Mouse (Mus musculus) forebrain, embryonic 13.5 days (tissue): Measurements from ENCODE around the gene Bcl3. TPM values are rescaled to one million over a fixed set of nuclear protein-coding genes. Genes with fewer than 3 reads are reported as not detected.

Experiments
- ATAC-seq: fragments of 200-750 bp; cut with Nextera tagmentation; 2 replicates; pipeline ENCODE4 v1.8.0; 2017
- H3K27ac ChIP-seq: fragments of 300-500 bp; sonication (generic); 2 replicates; pipeline ENCODE4 v1.5.1; 2015; ENCODE audit warnings: inconsistent platforms, mild to moderate bottlenecking, moderate library complexity
- H3K27me3 ChIP-seq: fragments of 300-500 bp; sonication (generic); 2 replicates; pipeline ENCODE4 v1.6.1; 2015; ENCODE audit warnings: mild to moderate bottlenecking, inconsistent platforms
- H3K36me3 ChIP-seq: fragments of 300-500 bp; sonication (generic); 2 replicates; pipeline ENCODE4 v1.6.1; 2015; ENCODE audit warnings: mild to moderate bottlenecking, inconsistent platforms; ENCODE audit not compliant: poor library complexity, severe bottlenecking
- H3K4me1 ChIP-seq: fragments of 300-500 bp; sonication (generic); 2 replicates; pipeline ENCODE4 v1.6.1; 2015; ENCODE audit warnings: inconsistent platforms
- H3K4me2 ChIP-seq: fragments of 300-500 bp; sonication (generic); 2 replicates; pipeline ENCODE4 v1.6.1; 2015; ENCODE audit warnings: inconsistent platforms, mild to moderate bottlenecking, moderate library complexity
- H3K4me3 ChIP-seq: fragments of 300-500 bp; sonication (generic); 2 replicates; pipeline ENCODE4 v1.5.1; 2015; ENCODE audit warnings: mild to moderate bottlenecking, inconsistent platforms
- H3K9ac ChIP-seq: fragments of 300-500 bp; sonication (generic); 2 replicates; pipeline ENCODE4 v1.6.1; 2015; ENCODE audit warnings: mild to moderate bottlenecking, inconsistent platforms
- H3K9me3 ChIP-seq: fragments of 300-500 bp; sonication (generic); replicated peaks from 2 replicates; pipeline ENCODE4 v1.6.1; 2016; ENCODE audit warnings: inconsistent platforms
- WGBS: fragments of 180-500 bp; shearing (Covaris S2); methylation state at CpG from one replicate; pipeline ENCODE4 v1.1.7; 2015; 5-methylcytosine and 5-hydroxymethylcytosine counted together
- polyA plus RNA-seq: library from polyadenylated mRNA; unstranded; fragments of >200 nt; fragmentation: Nextera tagmentation; extraction: Ambion mirVana; gene quantifications from 2 replicates; pipeline ENCODE4 v1.2.1, GENCODE M21; 2015

The Bcl3 gene
- polyA plus RNA-seq, 1 experiment from 2014 or later: 0.23 TPM

- H3K27me3 ChIP-seq: peaks cover 44% of the 10 kb centered on the region
- no peak for ATAC-seq
- H3K4me1 ChIP-seq: peaks cover 17% of the 10 kb centered on the region
- H3K4me3 ChIP-seq: no peak overlapping the region
- no peaks in the 10 kb centered on the region for H3K36me3 ChIP-seq
- H3K4me2 ChIP-seq: no peak overlapping the region
- H3K27ac ChIP-seq: no peak overlapping the region
- 60% methylated on average over 4 of the region's 4 CpGs for WGBS
- H3K9me3 ChIP-seq: no peaks in the 10 kb centered on the region; the same call in 1 of the 2 replicates
- H3K9ac ChIP-seq: no peak overlapping the region
Measured at GRCm38 (mm10) chr7:19771682-19772081, 50.9 kb downstream of the Bcl3 start.

- Histone ChIP-seq H3K9ac (peak within 1 kb of the TSS; percentile 64), H3K9me3 (no peaks in the 10 kb centered on the region; the same call in 1 of the 2 replicates), H3K27ac (no peak within 1 kb of the TSS), H3K4me3 (peak within 1 kb of the TSS; percentile 37), H3K27me3 (peaks cover 44% of the 10 kb centered on the region), H3K4me1 (peaks cover 17% of the 10 kb centered on the region), H3K36me3 (no peaks in the 10 kb centered on the region), H3K4me2 (peak within 1 kb of the TSS; percentile 70)
- 5% methylated on average over 9 of the region's 9 CpGs for WGBS
- peak; percentile 53; the same call in 1 of the 2 replicates for ATAC-seq
Measured at GRCm38 (mm10) chr7:19770984-19771391, 51.6 kb downstream of the Bcl3 start, which contains the start of gene Bcam. Gene Bcam, minus strand, starts transcription at chr7:19771016.

- Histone ChIP-seq H3K4me1 (peaks cover 17% of the 10 kb centered on the region), H3K4me3 (peak overlapping the region; percentile 37), H3K4me2 (peak overlapping the region; percentile 70), H3K9me3 (no peaks in the 10 kb centered on the region; the same call in 1 of the 2 replicates), H3K27me3 (peaks cover 44% of the 10 kb centered on the region), H3K36me3 (no peaks in the 10 kb centered on the region), H3K27ac (no peak overlapping the region), H3K9ac (peak overlapping the region; percentile 64)
- peak; percentile 83 for ATAC-seq
- WGBS: 0% methylated on average over 28 of the region's 28 CpGs
Measured at GRCm38 (mm10) chr7:19770375-19770754, 52.2 kb downstream of the Bcl3 start.

- Histone ChIP-seq H3K27ac (no peak overlapping the region), H3K4me3 (peak overlapping the region; percentile 37), H3K27me3 (peaks cover 44% of the 10 kb centered on the region), H3K36me3 (no peaks in the 10 kb centered on the region), H3K4me2 (peak overlapping the region; percentile 70), H3K4me1 (peaks cover 17% of the 10 kb centered on the region), H3K9me3 (no peaks in the 10 kb centered on the region; the same call in 1 of the 2 replicates), H3K9ac (peak overlapping the region; percentile 64)
- ATAC-seq: peak; percentile 5; the same call in 1 of the 2 replicates
- 9% methylated on average over 16 of the region's 16 CpGs for WGBS
Measured at GRCm38 (mm10) chr7:19769434-19770374, 52.9 kb downstream of the Bcl3 start.

- WGBS: 30% methylated on average over 4 of the region's 4 CpGs
- peaks cover 44% of the 10 kb centered on the region for H3K27me3 ChIP-seq
- no peak overlapping the region for H3K4me3 ChIP-seq
- no peaks in the 10 kb centered on the region for H3K36me3 ChIP-seq
- H3K9me3 ChIP-seq: no peaks in the 10 kb centered on the region; the same call in 1 of the 2 replicates
- peaks cover 17% of the 10 kb centered on the region for H3K4me1 ChIP-seq
- H3K4me2 ChIP-seq: no peak overlapping the region
- no peak overlapping the region for H3K9ac ChIP-seq
- H3K27ac ChIP-seq: no peak overlapping the region
- ATAC-seq: no peak
Measured at GRCm38 (mm10) chr7:19769001-19769400, 53.6 kb downstream of the Bcl3 start.

GRCm38 (mm10) chr7:19768251-19768650 is 54.3 kb downstream of the Bcl3 start:
- H3K27me3 ChIP-seq: peaks cover 44% of the 10 kb centered on the region
- H3K36me3 ChIP-seq: no peaks in the 10 kb centered on the region
- no peak overlapping the region for H3K4me2 ChIP-seq
- H3K9ac ChIP-seq: no peak overlapping the region
- H3K4me3 ChIP-seq: no peak overlapping the region
- H3K4me1 ChIP-seq: peaks cover 17% of the 10 kb centered on the region
- H3K27ac ChIP-seq: no peak overlapping the region
- 74% methylated on average over 14 of the region's 14 CpGs for WGBS
- no peak for ATAC-seq
- no peaks in the 10 kb centered on the region; the same call in 1 of the 2 replicates for H3K9me3 ChIP-seq

GRCm38 (mm10) chr7:19764581-19764980 is 58.0 kb downstream of the Bcl3 start:
- H3K27ac ChIP-seq: no peak overlapping the region
- no peak overlapping the region for H3K4me3 ChIP-seq
- WGBS: 90% methylated on average over 9 of the region's 9 CpGs
- no peaks in the 10 kb centered on the region for H3K36me3 ChIP-seq
- no peak overlapping the region for H3K4me2 ChIP-seq
- no peak overlapping the region for H3K9ac ChIP-seq
- no peaks in the 10 kb centered on the region for H3K9me3 ChIP-seq
- no peak for ATAC-seq
- H3K4me1 ChIP-seq: peaks cover 2% of the 10 kb centered on the region
- H3K27me3 ChIP-seq: peaks cover 17% of the 10 kb centered on the region

GRCm38 (mm10) chr7:19763829-19764477 is 58.6 kb downstream of the Bcl3 start:
- Histone ChIP-seq H3K27me3 (peaks cover 11% of the 10 kb centered on the region; the same call in 1 of the 2 replicates), H3K4me2 (no peak overlapping the region), H3K36me3 (no peaks in the 10 kb centered on the region), H3K27ac (no peak overlapping the region), H3K9me3 (no peaks in the 10 kb centered on the region), H3K4me3 (no peak overlapping the region), H3K4me1 (no peaks in the 10 kb centered on the region), H3K9ac (no peak overlapping the region)
- no peak for ATAC-seq
- WGBS: 87% methylated on average over 13 of the region's 13 CpGs

- 91% methylated on average over 11 of the region's 11 CpGs for WGBS
- no peaks in the 10 kb centered on the region for H3K4me1 ChIP-seq
- H3K36me3 ChIP-seq: no peaks in the 10 kb centered on the region
- H3K4me3 ChIP-seq: no peak overlapping the region
- H3K9ac ChIP-seq: no peak overlapping the region
- no peaks in the 10 kb centered on the region for H3K27me3 ChIP-seq
- no peak overlapping the region for H3K27ac ChIP-seq
- no peaks in the 10 kb centered on the region for H3K9me3 ChIP-seq
- no peak for ATAC-seq
- no peak overlapping the region for H3K4me2 ChIP-seq
Measured at GRCm38 (mm10) chr7:19762283-19762682, 60.3 kb downstream of the Bcl3 start.

GRCm38 (mm10) chr7:19760021-19760420 is 62.5 kb downstream of the Bcl3 start:
- 91% methylated on average over 13 of the region's 13 CpGs for WGBS

GRCm38 (mm10) chr7:19758623-19759022 is 63.9 kb downstream of the Bcl3 start:
- Histone ChIP-seq H3K9me3 (no peaks in the 10 kb centered on the region), H3K4me1 (no peaks in the 10 kb centered on the region), H3K9ac (no peak overlapping the region), H3K27ac (no peak overlapping the region), H3K4me2 (no peak overlapping the region), H3K36me3 (no peaks in the 10 kb centered on the region), H3K27me3 (no peaks in the 10 kb centered on the region), H3K4me3 (no peak overlapping the region)
- WGBS: 89% methylated on average over 13 of the region's 13 CpGs
- no peak for ATAC-seq

More at GRCm38 (mm10) chr7:19760021-19760420, 62.5 kb downstream of the Bcl3 start:
- H3K36me3 ChIP-seq: no peaks in the 10 kb centered on the region
- H3K4me1 ChIP-seq: no peaks in the 10 kb centered on the region
- no peak overlapping the region for H3K4me3 ChIP-seq
- no peaks in the 10 kb centered on the region for H3K9me3 ChIP-seq
- H3K27ac ChIP-seq: no peak overlapping the region
- ATAC-seq: no peak
- no peak overlapping the region for H3K9ac ChIP-seq
- H3K4me2 ChIP-seq: no peak overlapping the region
- no peaks in the 10 kb centered on the region for H3K27me3 ChIP-seq
